Mouse (Mus musculus) mature B cell (primary cell): ENCODE results near the gene Npw.

Experiments used
- in situ Hi-C: fragments of 300-500 bp; cut with MboI; formaldehyde crosslinking; loops from 2 replicates; pipeline ENCODE4 v1.14.3; 2019

Gene Npw

GRCm38 (mm10) chr17:24640581-24640980, 17.7 kb downstream of the Npw start:
- in situ Hi-C loops: no loop called here

DNA sequence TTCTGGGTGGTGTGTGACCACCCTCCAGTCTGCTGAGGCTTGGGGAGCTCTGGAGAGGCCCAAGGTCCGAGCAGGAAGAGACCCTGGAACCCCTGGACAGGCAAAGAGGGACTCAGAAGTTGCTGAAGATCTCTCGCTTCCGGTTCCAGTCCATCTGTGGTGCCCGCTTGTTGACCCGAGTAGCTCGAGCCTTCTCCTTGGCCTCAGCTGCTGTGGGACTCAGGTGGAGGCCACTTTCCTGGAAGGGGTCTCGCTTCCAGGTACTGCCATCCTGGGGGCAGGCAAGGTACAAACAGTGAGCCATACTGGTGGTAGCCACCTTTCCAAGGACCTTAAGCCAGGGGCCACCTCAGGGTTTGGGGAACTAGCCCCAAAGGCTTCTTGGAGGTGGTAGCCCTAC, 18.1 kb downstream of the Npw start:
- in situ Hi-C loops: no loop called here

- in situ Hi-C loops: loop anchor here (10.0 kb wide), 1 partner anchor 95 kb away; the partner anchor contains the start of gene Pkd1
These were observed 18.7 kb downstream of the Npw start for GRCm38 (mm10) chr17:24639571-24639988.

GRCm38 (mm10) chr17:24638840-24639239, 19.4 kb downstream of the Npw start:
- in situ Hi-C loops: loop anchor here (10.0 kb wide), 1 partner anchor 94 kb away; the partner anchor contains the start of gene Pkd1

GRCm38 (mm10) chr17:24638214-24638613, 20.0 kb downstream of the Npw start:
- in situ Hi-C loops: loop anchor here (10.0 kb wide), 1 partner anchor 93 kb away; the partner anchor contains the start of gene Pkd1

DNA sequence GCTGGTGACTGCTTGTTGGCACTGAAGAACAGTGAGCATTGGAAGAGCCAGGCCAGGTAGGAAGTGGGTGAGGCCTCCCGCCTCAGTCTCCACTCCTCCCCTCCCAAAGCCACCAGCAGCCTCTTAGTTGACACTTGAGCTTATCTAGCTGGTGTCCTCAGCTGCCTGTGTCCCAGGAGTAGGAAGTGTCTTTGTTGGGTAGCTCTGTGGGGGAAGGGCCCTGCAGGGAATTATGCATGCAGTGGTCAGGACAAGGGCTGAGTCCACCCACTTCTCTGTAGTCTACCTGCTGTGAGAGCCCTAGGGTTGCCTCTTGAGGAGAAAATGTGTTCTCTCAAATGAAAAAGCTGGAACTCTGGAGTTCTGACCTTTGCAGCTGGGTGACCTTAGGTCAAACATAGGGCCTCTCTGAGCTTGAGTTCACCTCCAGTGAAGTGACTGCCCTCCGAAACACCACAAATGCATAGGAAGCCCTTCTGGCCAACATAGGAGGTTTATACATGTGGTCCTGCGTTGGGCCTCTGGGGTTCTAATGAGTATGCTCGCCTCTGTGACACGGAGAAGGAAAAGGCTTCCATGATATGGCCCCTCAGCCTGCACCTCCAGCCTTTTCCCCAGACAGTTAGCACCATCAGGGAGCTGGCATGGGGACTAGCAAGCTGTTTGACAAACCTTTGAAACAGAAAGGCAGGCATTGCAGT, 21.3 kb downstream of the Npw start:
- in situ Hi-C loops: loop anchor here (10.0 kb wide), 1 partner anchor 92 kb away; the partner anchor contains the start of gene Pkd1

- in situ Hi-C loops: loop anchor here (10.0 kb wide), 1 partner anchor 91 kb away; the partner anchor contains the start of gene Pkd1
These were observed 22.6 kb downstream of the Npw start for GRCm38 (mm10) chr17:24635694-24636093.

DNA sequence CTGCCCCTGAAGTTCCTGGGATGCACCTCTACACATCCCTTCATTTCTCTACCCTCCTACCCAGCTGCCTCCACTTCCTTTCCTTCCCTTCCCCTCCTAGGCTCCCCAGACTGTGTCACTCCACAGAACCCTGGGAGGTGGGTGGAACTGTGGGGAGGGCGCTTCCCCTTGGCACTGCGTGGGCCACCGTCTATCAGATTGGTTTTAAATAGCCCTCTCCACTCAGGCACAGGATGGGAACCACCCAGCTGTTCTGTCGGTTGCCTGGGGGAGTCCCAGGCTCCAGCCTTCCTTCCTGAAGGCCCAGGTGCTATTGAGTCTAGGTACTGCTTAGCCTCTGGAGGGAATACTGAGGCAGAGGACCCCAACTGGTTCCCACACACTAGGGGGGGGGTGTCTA, 23.2 kb downstream of the Npw start:
- in situ Hi-C loops: loop anchor here (10.0 kb wide), 1 partner anchor 90 kb away; the partner anchor contains the start of gene Pkd1

- in situ Hi-C loops: loop anchor here (10.0 kb wide), 1 partner anchor 89 kb away; the partner anchor contains the start of gene Pkd1
These were observed 24.4 kb downstream of the Npw start for GRCm38 (mm10) chr17:24633831-24634230.

DNA sequence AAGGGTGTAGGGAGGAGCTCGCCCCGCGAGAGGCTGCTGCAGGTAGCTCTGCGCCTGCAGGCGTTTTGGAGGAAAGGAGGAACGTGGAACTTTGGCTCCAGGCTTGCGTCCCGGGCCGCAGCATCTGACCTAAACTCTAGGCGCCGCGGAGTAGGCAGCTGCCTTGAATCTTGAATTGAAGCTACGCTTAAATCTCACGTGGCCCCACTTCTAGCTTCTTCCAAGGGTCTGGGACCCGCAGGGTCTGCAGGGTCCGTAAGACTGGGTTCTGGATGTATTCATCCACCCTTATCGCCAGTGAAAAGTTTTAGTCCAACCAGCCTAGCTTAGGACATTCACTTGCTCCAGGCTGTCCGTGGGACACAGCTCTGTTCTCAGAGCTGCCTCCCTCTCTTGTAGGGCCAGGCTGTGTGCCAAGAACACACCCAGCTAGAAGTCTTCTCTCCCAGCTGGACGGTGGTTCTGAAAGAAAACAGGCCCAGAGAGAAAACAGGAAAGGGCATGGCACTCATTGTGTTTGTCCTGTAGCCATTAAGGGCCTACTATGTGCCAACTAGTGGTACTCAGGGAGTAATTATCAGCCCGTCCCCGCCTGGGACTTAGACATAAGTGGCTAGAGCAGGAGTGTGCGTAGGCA, 25.3 kb downstream of the Npw start:
- in situ Hi-C loops: loop anchor here (10.0 kb wide), 1 partner anchor 88 kb away; the partner anchor contains the start of gene Pkd1

- in situ Hi-C loops: loop anchor here (10.0 kb wide), 1 partner anchor 87 kb away; the partner anchor contains the start of gene Pkd1
These were observed 26.0 kb downstream of the Npw start, which contains the start of the genes Tsc2 and Nthl1 for GRCm38 (mm10) chr17:24632167-24632812. TSS of gene Tsc2 (minus strand) at chr17:24632630. TSS of gene Nthl1 (plus strand) at chr17:24632680.

DNA sequence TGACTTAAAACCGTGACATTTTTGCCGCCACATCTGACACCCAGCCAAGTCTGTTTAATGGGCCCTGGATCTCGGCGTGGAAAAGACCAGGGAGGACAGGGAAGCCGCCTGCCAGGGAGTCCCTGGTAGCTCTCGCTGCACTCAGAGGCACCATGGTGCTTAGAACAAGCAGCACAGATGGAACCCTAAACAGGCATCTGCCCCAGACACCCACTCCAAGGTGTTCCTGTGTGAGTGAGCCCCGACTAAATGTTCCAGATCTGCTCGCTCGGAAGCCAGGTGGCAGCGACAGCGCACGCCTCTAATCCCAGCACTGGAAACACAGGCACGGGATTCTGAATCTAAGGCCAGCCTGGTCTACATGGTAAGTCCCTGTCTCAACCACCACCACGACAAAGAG, 28.2 kb downstream of the Npw start:
- in situ Hi-C loops: loop anchor here (10.0 kb wide), 1 partner anchor 85 kb away; the partner anchor contains the start of gene Pkd1

DNA sequence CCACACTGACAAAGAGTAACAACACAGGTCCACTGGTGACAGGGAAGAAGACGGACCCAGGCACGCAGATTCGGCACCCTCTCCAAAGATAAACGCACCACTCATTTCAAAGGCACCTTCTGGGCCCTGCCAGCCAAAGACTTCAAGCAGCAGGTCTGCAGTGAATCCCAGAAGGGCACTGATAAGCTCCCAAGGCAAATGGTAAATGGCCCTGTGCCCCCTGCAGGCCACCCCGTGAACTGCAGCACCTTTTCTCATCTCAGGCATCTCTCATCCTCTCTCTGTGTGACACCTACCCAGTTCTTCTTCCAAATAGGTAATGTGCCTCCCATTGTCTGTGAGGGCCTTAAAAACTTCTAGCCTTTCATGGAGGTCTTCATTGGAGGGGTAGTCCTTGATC, 29.6 kb downstream of the Npw start:
- in situ Hi-C loops: no loop called here

DNA sequence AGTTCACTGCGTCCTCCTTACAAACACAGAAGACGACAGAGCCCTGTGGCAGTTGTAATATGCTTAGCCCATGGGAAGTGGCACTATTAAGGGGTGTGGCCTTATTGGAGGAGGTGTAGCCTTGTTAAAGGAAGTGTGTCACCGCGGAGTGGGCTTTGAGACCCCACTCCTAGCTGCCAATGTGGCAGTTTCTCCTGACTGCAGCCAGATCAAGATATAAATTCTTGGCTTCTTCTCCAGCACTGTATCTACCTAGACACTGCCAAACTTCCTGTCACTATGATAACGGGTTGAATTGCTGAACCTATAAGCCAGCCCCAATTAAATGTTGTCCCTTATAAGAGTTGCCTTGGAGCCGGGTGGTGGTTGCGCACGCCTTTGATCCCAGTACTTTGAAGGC, 32.8 kb downstream of the Npw start:
- in situ Hi-C loops: no loop called here

- in situ Hi-C loops: no loop called here
These were observed 40.6 kb downstream of the Npw start for GRCm38 (mm10) chr17:24617561-24618194.

GRCm38 (mm10) chr17:24610711-24611110, 47.5 kb downstream of the Npw start:
- in situ Hi-C loops: no loop called here

DNA sequence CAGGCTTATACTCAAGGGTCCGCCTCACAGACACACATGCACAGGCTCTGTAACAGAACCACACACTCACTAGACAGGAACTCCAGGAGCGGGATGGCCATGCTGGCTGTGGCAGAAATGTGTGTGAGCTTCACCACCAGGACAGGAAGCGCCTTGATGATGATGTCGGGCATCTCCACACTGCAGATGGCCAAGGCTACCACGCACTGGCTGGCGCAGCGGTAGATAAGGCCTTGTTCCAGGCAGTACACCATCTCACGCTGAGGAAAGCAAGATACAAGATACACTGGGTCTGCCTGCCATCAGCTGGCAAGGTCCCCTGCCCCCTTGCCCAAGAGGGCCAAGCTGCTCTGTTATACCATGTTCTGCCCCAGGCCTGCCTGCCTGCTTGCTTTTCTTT, 49.4 kb downstream of the Npw start:
- in situ Hi-C loops: no loop called here

- in situ Hi-C loops: no loop called here
These were observed 49.9 kb downstream of the Npw start for GRCm38 (mm10) chr17:24608370-24608769.
